Mouse (Mus musculus) layer of hippocampus, adult 8-10 months (tissue): ENCODE data around the gene Chrna10. TPM values are rescaled to one million over a fixed set of nuclear protein-coding genes. Genes with fewer than 3 reads are reported as not detected.

Experiments used
- DNase-seq, 2 experiments: peaks; one replicate each; pipeline ENCODE4 v3.0.0; 2022; ENCODE audit warnings: low spot score in 2 of 2
- total RNA-seq, 4 experiments: library from RNA; stranded (reverse); gene quantifications; 2 replicates each; pipeline ENCODE4 v1.2.4; 2022

The Chrna10 gene
- total RNA-seq, 4 experiments from 2014 or later = 0.16 to 0.25 TPM; not detected in 2

DNA sequence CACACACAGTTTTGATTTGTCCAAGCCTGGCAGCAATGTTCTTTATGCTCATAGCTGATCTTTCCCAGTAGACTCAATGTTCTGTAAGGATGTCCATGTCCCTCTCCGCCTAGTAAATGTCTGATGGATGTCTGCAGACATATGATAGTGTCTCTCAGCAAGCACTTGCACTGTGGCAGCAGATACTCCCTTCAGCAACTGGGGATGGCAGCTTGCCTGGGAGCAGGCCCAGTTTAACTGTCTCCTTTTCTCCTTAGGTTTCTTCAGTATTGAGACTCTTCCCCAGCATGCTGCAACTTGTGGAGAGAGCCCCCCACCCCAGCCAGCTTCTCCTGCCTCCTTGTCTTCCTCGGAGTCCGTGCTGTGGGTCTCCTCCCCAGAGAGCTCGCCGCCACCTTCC is 34.8 kb downstream of the Chrna10 start:
- DNase-seq = no peak

GRCm38 (mm10) chr7:102080311-102080710 is 36.3 kb downstream of the Chrna10 start:
- DNase-seq = no peak

DNA sequence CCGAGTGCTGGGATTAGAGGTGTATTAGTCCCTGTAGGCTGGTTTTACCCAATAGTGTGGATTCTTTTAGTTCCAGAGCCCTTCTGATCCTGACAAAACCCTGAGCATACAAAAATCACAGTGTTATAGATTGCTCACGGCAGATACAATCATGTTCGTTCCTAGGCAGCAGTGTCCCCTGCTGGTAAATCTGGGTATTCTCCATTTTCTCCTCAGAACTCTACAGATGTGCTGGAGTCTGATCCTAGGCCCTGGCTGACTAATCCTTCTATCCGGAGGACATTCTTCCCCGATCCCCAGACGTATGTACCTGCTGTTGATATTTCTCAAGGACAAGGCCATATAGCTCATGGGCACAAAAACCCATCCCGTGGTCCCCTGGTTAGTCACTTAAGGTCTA is 38.1 kb downstream of the Chrna10 start:
- DNase-seq = peak in 1 of 2 experiments; percentile 31

DNA sequence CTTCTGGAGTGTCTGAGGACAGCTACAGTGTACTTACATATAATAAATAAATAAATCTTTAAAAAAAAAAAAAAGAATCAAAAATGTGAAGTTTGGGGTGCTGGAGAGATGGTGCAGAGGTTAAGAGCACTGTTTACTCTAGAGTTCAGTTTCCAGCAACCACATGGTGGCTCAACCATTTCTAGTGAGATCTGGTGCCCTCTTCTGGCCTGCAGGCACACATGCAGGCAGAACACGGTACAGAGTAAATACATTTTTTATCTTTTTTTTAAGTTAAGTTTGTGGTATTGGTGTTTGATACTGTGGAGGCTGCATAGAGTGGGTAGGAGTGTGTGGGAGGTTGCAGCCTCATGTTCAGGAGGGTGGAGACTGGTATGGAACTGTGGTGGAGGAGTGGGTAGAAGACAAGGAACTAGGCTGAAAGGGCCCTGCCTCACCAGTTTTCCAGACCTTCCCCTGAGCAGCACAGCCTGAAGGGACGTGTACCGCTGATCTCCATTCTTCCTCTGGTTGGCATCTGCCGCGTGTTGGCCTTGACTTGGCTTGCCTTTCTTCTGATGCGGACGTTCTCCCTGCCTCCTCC is 39.8 kb downstream of the Chrna10 start:
- no peak for DNase-seq

GRCm38 (mm10) chr7:102066363-102066762 is 50.3 kb downstream of the Chrna10 start:
- DNase-seq = no peak

- DNase-seq = peak; percentile 91 to 93
Measured at GRCm38 (mm10) chr7:102065046-102065891, 51.4 kb downstream of the Chrna10 start, which contains the start of the genes Rnf121, Xndc1 and Xntrpc. Gene Rnf121 (minus strand): TSS chr7:102065469. Gene Xndc1 (plus strand): TSS chr7:102065511. Gene Xntrpc (plus strand): TSS chr7:102065713.

DNA sequence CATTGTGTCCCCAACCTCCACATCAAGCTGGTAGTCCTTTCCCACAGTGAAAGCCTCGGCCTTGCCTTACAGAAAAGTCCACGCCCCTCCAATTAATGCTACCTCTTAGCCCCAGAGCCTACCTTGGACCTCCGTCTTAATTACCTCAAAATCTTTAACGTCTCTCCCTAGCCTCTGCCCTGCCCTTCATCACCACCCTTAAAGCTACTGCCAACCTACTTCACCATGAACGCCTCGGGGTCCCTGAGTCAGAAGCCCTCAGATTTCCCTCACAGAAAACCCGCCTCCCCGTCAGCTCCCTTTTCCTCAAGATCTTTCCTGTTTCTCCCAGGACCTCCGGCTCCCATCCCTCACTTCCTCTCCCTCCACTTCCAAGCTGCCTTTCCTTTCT is 52.0 kb downstream of the Chrna10 start:
- DNase-seq = no peak

GRCm38 (mm10) chr7:102063891-102064290 is 52.7 kb downstream of the Chrna10 start:
- DNase-seq = no peak

DNA sequence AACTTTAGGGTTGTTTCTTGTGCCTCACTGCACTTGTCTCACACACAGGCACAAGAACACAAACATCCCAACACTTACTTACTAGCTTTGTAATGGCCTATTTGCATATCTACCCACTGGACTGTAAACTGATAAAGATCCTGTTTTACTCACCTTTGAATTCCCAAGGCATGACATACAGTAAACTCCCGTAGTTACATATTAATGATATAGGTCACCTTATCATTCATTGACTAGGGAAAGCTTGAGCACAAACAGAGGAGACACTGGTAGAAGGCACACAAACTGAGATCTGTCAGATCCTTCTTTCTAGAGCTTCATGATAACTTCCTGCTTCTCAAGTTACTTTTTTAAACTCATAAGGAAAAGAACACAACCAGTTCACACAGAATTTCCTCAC is 54.4 kb downstream of the Chrna10 start:
- DNase-seq = no peak

DNA sequence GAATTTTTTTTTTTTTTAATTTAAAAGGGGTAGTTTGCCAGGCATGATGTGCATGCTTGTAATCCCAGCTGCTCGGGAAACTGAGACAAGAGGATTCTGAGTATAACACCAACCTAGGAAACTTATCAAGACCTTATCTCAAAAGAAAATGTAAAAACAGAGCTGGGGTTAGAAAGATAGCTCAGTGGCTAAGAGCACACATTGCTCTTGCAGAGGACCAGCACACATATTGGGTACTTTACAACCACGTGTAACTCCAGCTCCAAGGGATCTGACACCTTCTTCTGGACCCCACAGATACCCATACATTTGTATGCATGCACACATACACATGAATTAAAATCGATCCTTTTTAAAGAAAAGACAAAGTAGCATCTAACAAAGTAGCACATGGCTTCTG is 55.3 kb downstream of the Chrna10 start:
- no peak for DNase-seq

Other genes with a start within 250 kb of the Chrna10 start
- gene Folr1, start 246.0 kb downstream of the Chrna10 start, total RNA-seq = 1 to 10 TPM in 3 of 4 experiments, under 1 TPM in 1; 0.51 to 3.2 (median 1.3) TPM
- gene Lamtor1, start 210.9 kb downstream of the Chrna10 start, total RNA-seq = 10 to 100 TPM; 77.5 to 94.3 (median 89.8) TPM
- under 1 TPM in 1 of 4 experiments, not detected in 3; 0.35 TPM for gene Tomt, start 210.5 kb downstream of the Chrna10 start, total RNA-seq
- gene Lrrc51, start 182.9 kb downstream of the Chrna10 start, total RNA-seq = 1 to 10 TPM; 5.8 to 7.9 (median 6.1) TPM
- 100 to 1,000 TPM in 3 of 4 experiments, 10 to 100 TPM in 1; 99.7 to 129 (median 117) TPM for gene Numa1, start 182.7 kb downstream of the Chrna10 start, total RNA-seq
- gene Il18bp, start 98.1 kb downstream of the Chrna10 start, total RNA-seq = 10 to 100 TPM in 3 of 4 experiments, 1 to 10 TPM in 1; 8.3 to 12.9 (median 11.1) TPM
- 10 to 100 TPM; 43.4 to 47.0 (median 44.9) TPM for gene Rnf121, start 51.4 kb downstream of the Chrna10 start, total RNA-seq
- 10 to 100 TPM; 25.8 to 37.3 (median 31.9) TPM for gene Xndc1, start 51.3 kb downstream of the Chrna10 start, total RNA-seq
- 1 to 10 TPM; 1.7 to 2.8 (median 2.3) TPM for gene Xntrpc, start 51.1 kb downstream of the Chrna10 start, total RNA-seq
- 1 to 10 TPM in 3 of 4 experiments, not detected in 1; 1.4 to 2.4 (median 1.8) TPM for gene Trpc2, start 33.7 kb downstream of the Chrna10 start, total RNA-seq
- not detected for gene Art1, start 15.1 kb downstream of the Chrna10 start, total RNA-seq
- not detected for gene Art5, start 7.3 kb downstream of the Chrna10 start, total RNA-seq
- 10 to 100 TPM; 41.6 to 49.2 (median 45.3) TPM for gene Nup98, start 93.3 kb upstream of the Chrna10 start, total RNA-seq
- gene Pgap2, start 93.4 kb upstream of the Chrna10 start, total RNA-seq = 10 to 100 TPM; 29.8 to 36.9 (median 33.5) TPM
- 10 to 100 TPM; 23.5 to 41.9 (median 32.6) TPM for gene Rhog, start 139.2 kb upstream of the Chrna10 start, total RNA-seq
- gene Stim1, start 151.0 kb upstream of the Chrna10 start, total RNA-seq = 10 to 100 TPM; 68.2 to 77.4 (median 69.8) TPM